12 mouse cellular contexts compared by ENCODE assay signal in genomic region chr6:53515611-53516010, GRCm38 (mm10).
"Had no signal": no experiment of that assay in that cellular context is flagged by ENCODE, and none has a peak within 500 bp of the region (broad histone marks: within the 10 kb centered on the region; RNA-seq: fewer than 3 reads in every experiment).

No protein-coding gene starts in this region.

- DNase-seq: kidney, adult 9 months; kidney, postnatal 14 days; kidney, postnatal 4 days; left cerebral cortex, postnatal 4 days; liver, postnatal 0 days; midbrain, embryonic 14.5 days; right cerebral cortex, adult 18-20 months; right cerebral cortex, postnatal 14 days; right cerebral cortex, postnatal 4 days; thymus, adult 2 months; thymus, postnatal 14 days; thymus, postnatal 4 days had no signal
